ENCODE assay signal across 24 mouse cellular contexts in genomic region chr4:142094386-142094785, GRCm38 (mm10). TPM values are rescaled to one million over a fixed set of nuclear protein-coding genes. Genes with fewer than 3 reads are reported as not detected.
A peak's percentile ranks its signal among the peaks of the same experiment; 100 is the strongest.
DNase-seq lines count a peak whose midpoint lies in the region; ATAC-seq and TF ChIP-seq lines count a peak whose summit lies in the region.
"Had no signal": no experiment of that assay in that cellular context is flagged by ENCODE, and none has a peak within 500 bp of the region (broad histone marks: within the 10 kb centered on the region; RNA-seq: fewer than 3 reads in every experiment).

No protein-coding gene starts in this region.

- WGBS in liver, adult 2 months = 59% methylated on average over 11 of the region's 11 CpGs
- 56% methylated on average over 11 of the region's 11 CpGs for WGBS in liver, embryonic 12.5 days (ENCODE audit: insufficient replicate concordance)
- WGBS in liver, embryonic 14.5 days (ENCODE audit: insufficient replicate concordance) = 53% methylated on average over 11 of the region's 11 CpGs
- 56% methylated on average over 11 of the region's 11 CpGs for WGBS in liver, embryonic 11.5 days
- 66% methylated on average over 11 of the region's 11 CpGs for WGBS in liver, postnatal 0 days (ENCODE audit: insufficient replicate concordance)

- no peak overlapping the region for H3K4me3 ChIP-seq in liver, adult 2 months (ENCODE audit: insufficient read depth, low read depth, low read length)
- H3K4me3 ChIP-seq in liver, embryonic 12.5 days = no peak overlapping the region
- H3K4me3 ChIP-seq in liver, embryonic 14.5 days (ENCODE audit: insufficient read depth in 1 of 2, low read depth in 2 of 2, low read length in 2 of 2) = no peak overlapping the region
- no peak overlapping the region for H3K4me3 ChIP-seq in liver, embryonic 11.5 days (ENCODE audit: low read depth, low read length)
- no peak overlapping the region for H3K4me3 ChIP-seq in liver, postnatal 0 days (ENCODE audit: low read depth, low read length)
- H3K4me3 ChIP-seq: embryonic facial prominence, embryonic 13.5 days; embryonic facial prominence, embryonic 15.5 days; erythroblast, embryonic 14.5 days; forebrain, embryonic 10.5 days; forebrain, embryonic 12.5 days; forebrain, embryonic 15.5 days had no signal

- no peaks in the 10 kb centered on the region for H3K27me3 ChIP-seq in liver, adult 2 months (ENCODE audit: control insufficient read depth, insufficient read depth, low read length)
- 0 out of 2 replicates have a peak, but pooled peaks cover 15% of the 10 kb centered on the region for H3K27me3 ChIP-seq in liver, embryonic 12.5 days (replicated peaks)
- no peaks in the 10 kb centered on the region for H3K27me3 ChIP-seq in liver, embryonic 14.5 days (ENCODE audit: control insufficient read depth, insufficient read depth, low read length)
- 0 out of 2 replicates have a peak, but pooled peaks cover 3% of the 10 kb centered on the region for H3K27me3 ChIP-seq in liver, embryonic 11.5 days (replicated peaks; ENCODE audit: control insufficient read depth, insufficient read depth, low read length)
- no peaks in the 10 kb centered on the region for H3K27me3 ChIP-seq in liver, postnatal 0 days (ENCODE audit: insufficient read depth, low read length)
- H3K27me3 ChIP-seq: embryonic facial prominence, embryonic 13.5 days; embryonic facial prominence, embryonic 15.5 days; forebrain, embryonic 15.5 days had no signal

- no peak for ATAC-seq in liver, embryonic 12.5 days
- peak; percentile 26; the same call in 1 of the 2 replicates for ATAC-seq in liver, embryonic 14.5 days (ENCODE audit: insufficient read depth)
- ATAC-seq in liver, embryonic 11.5 days (replicated peaks; ENCODE audit: low FRiP score) = no peak
- peak; percentile 26 for ATAC-seq in liver, postnatal 0 days
- ATAC-seq: forebrain, embryonic 15.5 days had no signal

- H3K4me2 ChIP-seq in liver, embryonic 12.5 days = no peak overlapping the region
- no peak overlapping the region for H3K4me2 ChIP-seq in liver, embryonic 14.5 days (ENCODE audit: low read depth)
- no peak overlapping the region for H3K4me2 ChIP-seq in liver, embryonic 11.5 days
- no peak overlapping the region for H3K4me2 ChIP-seq in liver, postnatal 0 days (ENCODE audit: low read depth, low read length)
- H3K4me2 ChIP-seq: embryonic facial prominence, embryonic 13.5 days; embryonic facial prominence, embryonic 15.5 days; forebrain, embryonic 12.5 days; forebrain, embryonic 15.5 days had no signal

- 0 out of 2 replicates have a peak overlapping the region, but pooled peaks have one; percentile 9 for H3K27ac ChIP-seq in liver, adult 2 months (replicated peaks; ENCODE audit: insufficient read depth, low read depth, low read length)
- H3K27ac ChIP-seq in liver, embryonic 12.5 days = no peak overlapping the region
- H3K27ac ChIP-seq in liver, embryonic 14.5 days = no peak overlapping the region
- H3K27ac ChIP-seq in liver, embryonic 11.5 days (ENCODE audit: low read depth, low read length) = no peak overlapping the region
- H3K27ac ChIP-seq in liver, postnatal 0 days (ENCODE audit: low read depth) = no peak overlapping the region
- H3K27ac ChIP-seq: embryonic facial prominence, embryonic 15.5 days; forebrain, embryonic 10.5 days; forebrain, embryonic 12.5 days; forebrain, embryonic 15.5 days had no signal

- no peak overlapping the region for H3K9ac ChIP-seq in liver, adult 2 months (ENCODE audit: low read depth, low read length)
- H3K9ac ChIP-seq in liver, embryonic 12.5 days = no peak overlapping the region
- no peak overlapping the region for H3K9ac ChIP-seq in liver, embryonic 14.5 days (replicated peaks)
- H3K9ac ChIP-seq in liver, embryonic 11.5 days (ENCODE audit: low read depth, low read length) = no peak overlapping the region
- H3K9ac ChIP-seq in liver, postnatal 0 days (replicated peaks) = no peak overlapping the region
- H3K9ac ChIP-seq: embryonic facial prominence, embryonic 13.5 days; embryonic facial prominence, embryonic 15.5 days; forebrain, embryonic 12.5 days; forebrain, embryonic 15.5 days had no signal

- TF ChIP-seq POLR2A in liver, adult 2 months (IDR thresholded peaks at IDR 0.05; ENCODE audit: extremely low read depth, insufficient read depth, low read length) = no peak

- H3K9me3 ChIP-seq in liver, embryonic 12.5 days (replicated peaks) = no peaks in the 10 kb centered on the region
- no peaks in the 10 kb centered on the region for H3K9me3 ChIP-seq in liver, embryonic 14.5 days (ENCODE audit: control insufficient read depth, low read length)
- H3K9me3 ChIP-seq in liver, embryonic 11.5 days (ENCODE audit: control insufficient read depth, low read length) = no peaks in the 10 kb centered on the region
- no peaks in the 10 kb centered on the region for H3K9me3 ChIP-seq in liver, postnatal 0 days (ENCODE audit: low read length)
- H3K9me3 ChIP-seq: embryonic facial prominence, embryonic 13.5 days; embryonic facial prominence, embryonic 15.5 days; forebrain, embryonic 10.5 days; forebrain, embryonic 12.5 days; forebrain, embryonic 15.5 days had no signal

- no peak for TF ChIP-seq EP300 in liver, embryonic 14.5 days (IDR thresholded peaks at IDR 0.05; ENCODE audit: low read depth)
- no peak for TF ChIP-seq EP300 in liver, postnatal 0 days (IDR thresholded peaks at IDR 0.05; ENCODE audit: low read depth)

- no peaks in the 10 kb centered on the region for H3K36me3 ChIP-seq in liver, adult 2 months (ENCODE audit: control insufficient read depth, insufficient read depth, low read length)
- no peaks in the 10 kb centered on the region for H3K36me3 ChIP-seq in liver, embryonic 12.5 days
- no peaks in the 10 kb centered on the region for H3K36me3 ChIP-seq in liver, embryonic 14.5 days (replicated peaks; ENCODE audit: control insufficient read depth, insufficient read depth, low read depth)
- no peaks in the 10 kb centered on the region for H3K36me3 ChIP-seq in liver, embryonic 11.5 days (ENCODE audit: control insufficient read depth, insufficient read depth, low read length)
- no peaks in the 10 kb centered on the region for H3K36me3 ChIP-seq in liver, postnatal 0 days (replicated peaks; ENCODE audit: insufficient read depth, low read length)
- H3K36me3 ChIP-seq: embryonic facial prominence, embryonic 13.5 days; embryonic facial prominence, embryonic 15.5 days; forebrain, embryonic 10.5 days; forebrain, embryonic 12.5 days; forebrain, embryonic 15.5 days had no signal

- no peak for DNase-seq in liver, adult 2 months (ENCODE audit: extremely low read depth, low read depth, low spot score)
- DNase-seq in liver, embryonic 14.5 days (ENCODE audit: low read depth in 3 of 3, low spot score in 3 of 3) = no peak
- no peak for DNase-seq in liver, embryonic 11.5 days (ENCODE audit: low spot score)
- DNase-seq in liver, postnatal 0 days = no peak
- DNase-seq in right cerebral cortex, postnatal 14 days = no peak
- DNase-seq: adrenal gland, adult 2 months; adrenal gland, postnatal 10 days; adrenal gland, postnatal 25 days; cerebellum, adult 11 months; cerebellum, adult 18-20 months; cerebellum, adult 8-10 months; cerebellum, adult 9-11 months; cerebellum, postnatal 14 days; cerebellum, postnatal 36 days; embryo, embryonic 11 days had no signal

- no peaks in the 10 kb centered on the region for H3K79me2 ChIP-seq in liver, adult 2 months (ENCODE audit: control insufficient read depth, insufficient read depth, low read length)

- no peak for TF ChIP-seq CTCF in liver, adult 2 months (IDR thresholded peaks at IDR 0.05; ENCODE audit: low read depth, low read length)
- no peak for TF ChIP-seq CTCF in liver, embryonic 14.5 days (IDR thresholded peaks at IDR 0.05; ENCODE audit: low read depth)
- no peak for TF ChIP-seq CTCF in liver, postnatal 0 days (IDR thresholded peaks at IDR 0.05; ENCODE audit: low read depth)

- peaks cover 12% of the 10 kb centered on the region for H3K4me1 ChIP-seq in liver, adult 2 months (ENCODE audit: control insufficient read depth, insufficient read depth, low read length)
- peaks cover 8% of the 10 kb centered on the region; the same call in 1 of the 2 replicates for H3K4me1 ChIP-seq in liver, embryonic 12.5 days
- H3K4me1 ChIP-seq in liver, embryonic 14.5 days (replicated peaks; ENCODE audit: control insufficient read depth in 2 of 2, insufficient read depth in 2 of 2, low read length in 1 of 2) = no peaks in the 10 kb centered on the region; a peak in 1 of 4 replicates
- H3K4me1 ChIP-seq in liver, embryonic 11.5 days (replicated peaks; ENCODE audit: control insufficient read depth, insufficient read depth, low read length) = peaks cover 9% of the 10 kb centered on the region; the same call in 1 of the 2 replicates
- H3K4me1 ChIP-seq in liver, postnatal 0 days (ENCODE audit: insufficient read depth) = 0 out of 2 replicates have a peak, but pooled peaks cover 12% of the 10 kb centered on the region

RNA-seq across cellular contexts. Expression of gene Tmem51, which starts 10.3 kb away (rescaled TPM):
- 4.1 and 6.8 TPM in 2 replicates for total RNA-seq in liver, adult 2 months (2014; rRNA removed)
- polyA plus RNA-seq in liver, adult 2 months (2012; rRNA removed) = 4.0 and 13.3 TPM in 2 replicates
- polyA plus RNA-seq in liver, embryonic 12.5 days (2016; fragmentation: Nextera tagmentation; extraction: Ambion mirVana) = 14.0 and 15.5 TPM in 2 replicates
- 7.7 and 7.9 TPM in 2 replicates for polyA plus RNA-seq in liver, embryonic 14.5 days (2012; rRNA removed)
- polyA plus RNA-seq in liver, embryonic 14.5 days (2014; fragmentation: Nextera tagmentation; extraction: Ambion mirVana) = 11.4 and 11.8 TPM in 2 replicates
- polyA plus RNA-seq in liver, embryonic 11.5 days (2014; fragmentation: Nextera tagmentation; extraction: Ambion mirVana) = 16.7 and 17.7 TPM in 2 replicates
- polyA plus RNA-seq in liver, postnatal 0 days (2015; fragmentation: Nextera tagmentation; extraction: Ambion mirVana) = 13.7 and 15.7 TPM in 2 replicates
- total RNA-seq: MEL had no signal
- polyA plus RNA-seq: C2C12 had no signal

Comparison
In these comparisons a context has a peak if more than half of its experiments do, and no peak if none do; other contexts are left out.
1. ATAC-seq: peak in liver, embryonic 14.5 days (single experiment) and liver, postnatal 0 days (single experiment); none in liver, embryonic 12.5 days (single experiment) and liver, embryonic 11.5 days (single experiment).